Mouse (Mus musculus) small intestine, adult 2 months (tissue): ENCODE results near the gene Cdkl5. TPM values are rescaled to one million over a fixed set of nuclear protein-coding genes. Genes with fewer than 3 reads are reported as not detected.
"Not testable (repeated sequence)": the region's sequence is repeated elsewhere in the genome, so short reads cannot be mapped to it uniquely, and the experiment has no call there.

ENCODE experiments used
- H3K27ac ChIP-seq: fragments of 200-500 bp; 2 replicates; pipeline ENCODE4 v1.5.1; 2012; ENCODE audit warnings: low read depth, low read length, control low read depth, inconsistent platforms; ENCODE audit not compliant: insufficient read depth
- H3K27me3 ChIP-seq: fragments of 200-500 bp; 2 replicates; pipeline ENCODE4 v1.6.1; 2012; ENCODE audit warnings: mild to moderate bottlenecking, moderate library complexity, low read length, inconsistent platforms; ENCODE audit not compliant: control insufficient read depth, insufficient read depth
- H3K36me3 ChIP-seq: fragments of 200-500 bp; 2 replicates; pipeline ENCODE4 v1.6.1; 2012; ENCODE audit warnings: mild to moderate bottlenecking, low read length, control low read depth, inconsistent platforms; ENCODE audit not compliant: control insufficient read depth, insufficient read depth
- H3K4me1 ChIP-seq: fragments of 200-500 bp; 2 replicates; pipeline ENCODE4 v1.6.1; 2012; ENCODE audit warnings: low read length, inconsistent platforms, mixed read lengths; ENCODE audit not compliant: control insufficient read depth, insufficient read depth, insufficient read length
- H3K4me3 ChIP-seq: fragments of 200-500 bp; 2 replicates; pipeline ENCODE4 v1.5.1; 2012; ENCODE audit warnings: low read depth, mild to moderate bottlenecking, control low read depth, inconsistent platforms, low read length, moderate library complexity
- CTCF ChIP-seq: fragments of 200-500 bp; IDR thresholded peaks from 2 replicates; pipeline ENCODE4 v1.5.1; 2012; ENCODE audit warnings: low read depth, mild to moderate bottlenecking, control low read depth, inconsistent platforms, low read length, moderate library complexity, mixed read lengths; ENCODE audit not compliant: insufficient replicate concordance, insufficient read length; ENCODE audit errors: extremely low read depth
- POLR2A ChIP-seq: fragments of 200-500 bp; IDR thresholded peaks from 2 replicates; pipeline ENCODE4 v1.6.1; 2012; ENCODE audit warnings: low read depth, mild to moderate bottlenecking, control low read depth, inconsistent platforms, low read length, moderate library complexity
- WGBS: fragments of 180-500 bp; shearing (Covaris S2); methylation state at CpG from one replicate; pipeline ENCODE4 v1.1.7; 2018; 5-methylcytosine and 5-hydroxymethylcytosine counted together
- polyA plus RNA-seq: library from polyadenylated mRNA; depleted of rRNA; stranded (reverse); fragments of >200 nt; gene quantifications from 2 replicates; pipeline ENCODE4 v1.2.3, GENCODE M21; 2012

Gene Cdkl5
- polyA plus RNA-seq, 1 experiment: 0.20 TPM

DNA sequence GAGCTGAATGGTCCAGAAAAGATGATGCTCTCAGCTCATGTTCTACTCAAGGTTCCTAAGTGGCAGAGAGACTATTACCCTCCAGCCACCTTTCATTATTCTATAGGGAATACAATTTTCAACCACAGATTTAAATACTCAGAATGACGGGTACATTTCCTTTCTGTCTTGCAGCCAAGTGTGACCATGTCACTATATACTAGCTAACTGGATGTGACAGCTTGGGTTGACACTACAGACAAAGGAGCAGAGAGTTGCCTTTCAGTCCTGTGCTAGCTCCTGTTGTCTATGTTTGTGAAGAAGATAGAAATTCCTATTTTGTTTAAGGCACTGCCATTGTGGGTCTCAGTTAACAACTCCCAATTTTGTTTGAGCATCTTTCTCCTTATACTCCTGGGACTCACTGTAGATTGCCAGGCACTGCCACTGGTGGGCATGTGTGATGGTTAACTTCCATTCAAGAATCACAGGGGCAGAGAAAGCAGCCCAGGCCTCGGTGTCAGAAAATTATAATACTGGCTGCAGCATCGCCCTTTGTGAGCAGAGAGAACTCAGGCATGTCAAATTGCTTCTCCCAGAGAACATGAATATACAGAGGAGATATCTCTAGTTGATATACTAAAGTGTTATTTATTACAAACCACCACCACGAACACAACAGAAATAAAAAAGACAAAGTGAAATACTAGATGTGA is 130.7 kb downstream of the Cdkl5 start:
- Histone ChIP-seq H3K4me3 (no peak overlapping the region), H3K36me3 (no peaks in the 10 kb centered on the region), H3K4me1 (no peaks in the 10 kb centered on the region), H3K27ac (no peak overlapping the region), H3K27me3 (no peaks in the 10 kb centered on the region)
- TF ChIP-seq CTCF (no peak), POLR2A (no peak)
- 81% methylated on average over 4 of the region's 4 CpGs for WGBS

DNA sequence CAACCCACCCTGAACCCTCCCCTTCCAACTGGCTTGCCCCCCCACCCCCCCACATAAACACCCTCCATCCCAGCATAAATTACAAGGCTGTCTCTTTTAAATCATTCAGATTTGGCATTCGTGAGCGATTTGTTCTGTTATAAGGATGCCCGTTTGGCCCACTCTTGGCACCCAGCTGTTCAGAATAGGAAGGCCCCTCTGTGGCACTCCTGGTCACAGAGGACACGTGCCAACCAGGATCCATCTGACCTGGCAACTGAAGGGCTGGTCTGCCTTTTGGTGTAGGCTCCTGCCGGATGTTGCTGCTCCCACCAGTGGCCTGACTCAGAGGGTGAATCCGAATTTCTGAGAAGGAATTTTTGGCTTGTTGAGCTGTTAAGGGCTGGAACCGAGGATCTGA is 186.3 kb downstream of the Cdkl5 start:
- 88% methylated on average over 7 of the region's 7 CpGs for WGBS

DNA sequence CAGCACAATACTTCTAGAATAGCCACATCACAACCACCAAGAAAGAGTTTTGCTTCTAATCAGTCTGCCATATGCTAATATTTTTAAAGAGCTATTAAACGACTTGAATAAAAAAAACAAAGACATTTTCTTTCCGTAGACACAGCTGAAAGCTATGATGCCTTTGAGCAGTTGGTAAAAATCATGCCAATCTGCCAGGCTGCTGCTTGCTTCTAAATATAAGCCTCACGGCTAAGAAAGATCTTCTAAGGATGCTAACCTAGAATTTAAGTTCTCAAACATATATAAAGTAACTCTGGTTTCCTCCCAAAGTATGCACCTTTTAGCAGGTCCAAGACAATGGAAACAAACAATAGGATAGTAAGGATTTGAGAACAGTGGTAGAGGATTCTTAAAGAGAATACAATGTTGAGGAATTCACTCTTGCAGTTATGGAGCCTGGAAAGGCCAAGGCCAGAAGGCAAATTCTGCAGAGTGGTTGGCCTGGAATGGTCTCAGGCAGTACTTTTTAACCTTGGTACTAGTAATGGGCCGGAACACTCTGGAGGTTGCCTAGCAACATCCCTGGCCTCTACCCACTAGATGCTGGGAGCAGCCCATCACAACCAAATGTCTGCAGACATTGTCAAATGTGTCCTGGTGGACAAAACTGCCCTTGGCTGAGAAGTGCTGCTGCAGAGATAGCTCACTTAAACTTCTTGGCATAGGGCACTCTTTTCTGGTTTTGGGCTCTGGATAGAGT is 189.9 kb downstream of the Cdkl5 start:
- Histone ChIP-seq H3K27ac (no peak overlapping the region), H3K4me3 (no peak overlapping the region), H3K4me1 (peaks cover 2% of the 10 kb centered on the region; the same call in 1 of the 2 replicates), H3K27me3 (no peaks in the 10 kb centered on the region), H3K36me3 (0 out of 2 replicates have a peak, but pooled peaks cover 1% of the 10 kb centered on the region)
- TF ChIP-seq CTCF (no peak), POLR2A (no peak)
- 81% methylated on average over 4 of the region's 4 CpGs for WGBS

More for the DNA sequence above, 186.3 kb downstream of the Cdkl5 start:
- 0 out of 2 replicates have a peak, but pooled peaks cover 1% of the 10 kb centered on the region for H3K36me3 ChIP-seq
- TF ChIP-seq CTCF (no peak), POLR2A (no peak)
- no peaks in the 10 kb centered on the region for H3K4me1 ChIP-seq
- H3K27me3 ChIP-seq: no peaks in the 10 kb centered on the region
- H3K4me3 ChIP-seq: no peak overlapping the region
- no peak overlapping the region for H3K27ac ChIP-seq

DNA sequence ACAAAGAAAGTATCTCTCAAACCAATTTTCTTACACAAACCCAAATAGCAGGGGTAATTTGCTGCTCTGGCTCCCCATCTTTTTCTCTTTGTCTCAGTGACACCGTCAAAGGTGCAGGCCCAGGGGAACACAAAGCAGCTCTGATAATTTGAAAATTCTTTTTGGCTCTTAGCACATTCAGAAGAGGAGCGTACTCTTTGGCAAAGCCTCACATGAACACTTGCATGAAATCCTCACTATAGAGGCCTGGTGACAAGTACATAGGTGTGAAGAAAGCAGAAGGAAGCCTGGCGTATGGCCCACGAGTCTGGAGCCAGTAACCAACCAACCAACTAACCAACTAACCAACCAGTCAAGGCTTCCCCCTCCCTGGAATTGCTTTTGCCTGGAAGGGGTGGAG is 199.6 kb downstream of the Cdkl5 start:
- H3K27me3 ChIP-seq: no peaks in the 10 kb centered on the region
- no peak overlapping the region for H3K4me3 ChIP-seq
- WGBS: 90% methylated on average over 4 of the region's 4 CpGs
- TF ChIP-seq POLR2A: no peak
- no peak for TF ChIP-seq CTCF
- H3K4me1 ChIP-seq: no peaks in the 10 kb centered on the region
- H3K27ac ChIP-seq: no peak overlapping the region
- H3K36me3 ChIP-seq: no peaks in the 10 kb centered on the region

DNA sequence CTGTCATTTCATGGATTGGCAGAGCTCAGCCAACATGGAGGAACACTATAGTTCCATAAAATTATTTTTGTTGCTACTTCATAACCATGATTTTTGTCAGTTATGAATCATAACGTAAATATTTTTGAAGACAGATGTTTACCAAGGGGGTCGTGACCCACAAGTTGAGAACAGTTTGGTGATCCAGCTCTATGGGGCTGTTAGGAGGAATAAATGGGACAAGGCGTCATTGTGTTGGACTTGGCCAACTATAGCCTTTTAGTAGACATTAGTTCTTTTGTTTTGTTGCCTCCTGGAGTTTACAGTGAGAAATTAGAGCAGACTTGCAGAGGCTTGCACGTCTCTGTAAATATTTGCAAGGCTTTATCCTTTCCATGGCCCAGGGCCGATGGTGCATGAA is 212.2 kb downstream of the Cdkl5 start:
- H3K4me1 ChIP-seq: no peaks in the 10 kb centered on the region
- H3K36me3 ChIP-seq: no peaks in the 10 kb centered on the region
- TF ChIP-seq POLR2A (no peak), CTCF (no peak)
- no peaks in the 10 kb centered on the region for H3K27me3 ChIP-seq
- 77% methylated on average over 5 of the region's 5 CpGs for WGBS
- no peak overlapping the region for H3K27ac ChIP-seq
- H3K4me3 ChIP-seq: no peak overlapping the region

DNA sequence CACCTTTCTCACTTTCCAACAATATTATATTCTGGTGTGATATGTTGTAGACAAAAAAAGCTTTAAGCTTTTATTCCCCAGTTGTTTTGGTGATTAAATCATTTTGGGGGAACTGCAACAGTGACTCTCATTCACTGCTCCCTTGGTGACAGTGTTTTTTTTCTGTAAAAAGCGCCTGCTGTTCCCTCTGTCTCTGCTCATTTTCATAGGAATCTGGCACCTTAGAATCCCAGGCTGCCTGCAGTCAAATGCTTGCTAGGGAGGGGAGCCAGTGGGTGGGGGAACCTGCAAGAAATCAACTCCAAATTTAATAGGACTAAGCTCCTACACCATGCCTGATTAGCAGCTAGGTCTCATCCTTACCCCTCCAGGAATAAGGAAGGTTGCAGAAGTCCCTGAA is 221.5 kb downstream of the Cdkl5 start:
- 55% methylated on average over 1 of the region's 1 CpGs for WGBS
- H3K27me3 ChIP-seq: no peaks in the 10 kb centered on the region
- no peak overlapping the region for H3K27ac ChIP-seq
- H3K4me1 ChIP-seq: no peaks in the 10 kb centered on the region
- H3K36me3 ChIP-seq: no peaks in the 10 kb centered on the region
- TF ChIP-seq POLR2A (no peak), CTCF (no peak)
- no peak overlapping the region for H3K4me3 ChIP-seq

DNA sequence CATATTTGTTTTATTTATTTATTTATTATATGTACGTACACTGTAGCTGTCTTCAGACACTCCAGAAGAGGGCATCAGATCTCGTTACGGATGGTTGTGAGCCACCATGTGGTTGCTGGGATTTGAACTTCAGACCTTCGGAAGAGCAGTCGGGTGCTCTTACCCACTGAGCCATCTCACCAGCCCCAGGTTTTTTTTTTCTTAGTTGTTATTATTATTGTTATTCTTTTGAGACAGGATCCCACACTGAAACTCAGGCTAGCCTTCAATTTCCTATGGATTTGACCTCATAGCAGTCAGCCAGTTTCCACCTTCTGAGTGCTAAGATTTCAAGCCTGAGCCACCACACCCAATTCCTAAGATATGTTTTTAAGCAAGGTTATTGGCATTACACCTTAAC is 224.9 kb downstream of the Cdkl5 start:
- WGBS: 79% methylated on average over 5 of the region's 5 CpGs
- not testable (repeated sequence) for H3K27ac ChIP-seq, H3K27me3 ChIP-seq, H3K4me1 ChIP-seq, H3K4me3 ChIP-seq, H3K36me3 ChIP-seq
